Mouse (Mus musculus): Measurements from ENCODE around the gene Jag1.

Gene Jag1

DNA sequence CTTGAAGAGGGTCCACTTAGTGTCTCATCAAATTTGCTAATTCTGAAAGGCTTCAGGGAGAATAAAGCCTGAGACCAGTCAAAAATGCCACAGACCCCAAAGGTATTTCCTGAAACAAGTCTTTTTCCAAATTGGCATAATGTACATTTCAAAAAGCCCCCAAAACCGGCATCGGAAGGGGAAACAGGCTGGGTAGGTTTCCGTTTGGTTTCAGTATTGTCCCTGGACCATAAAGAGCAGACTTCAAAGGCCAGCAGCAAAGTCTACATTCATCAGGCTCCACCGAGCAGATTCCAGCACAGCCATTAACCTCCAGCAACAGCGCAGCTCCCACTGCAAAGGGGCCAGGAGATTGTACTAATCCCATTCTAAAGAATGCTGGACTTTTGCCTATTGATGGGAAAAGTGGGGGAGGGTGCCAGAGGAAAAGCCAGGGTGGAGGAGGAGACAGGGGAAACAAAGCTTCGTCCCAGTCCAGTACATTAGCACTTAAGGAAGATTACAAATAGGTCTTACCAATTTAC lies 17.2 kb downstream of the Jag1 start:
- DNase-seq (ENCODE audit: low spot score): no peak

DNA sequence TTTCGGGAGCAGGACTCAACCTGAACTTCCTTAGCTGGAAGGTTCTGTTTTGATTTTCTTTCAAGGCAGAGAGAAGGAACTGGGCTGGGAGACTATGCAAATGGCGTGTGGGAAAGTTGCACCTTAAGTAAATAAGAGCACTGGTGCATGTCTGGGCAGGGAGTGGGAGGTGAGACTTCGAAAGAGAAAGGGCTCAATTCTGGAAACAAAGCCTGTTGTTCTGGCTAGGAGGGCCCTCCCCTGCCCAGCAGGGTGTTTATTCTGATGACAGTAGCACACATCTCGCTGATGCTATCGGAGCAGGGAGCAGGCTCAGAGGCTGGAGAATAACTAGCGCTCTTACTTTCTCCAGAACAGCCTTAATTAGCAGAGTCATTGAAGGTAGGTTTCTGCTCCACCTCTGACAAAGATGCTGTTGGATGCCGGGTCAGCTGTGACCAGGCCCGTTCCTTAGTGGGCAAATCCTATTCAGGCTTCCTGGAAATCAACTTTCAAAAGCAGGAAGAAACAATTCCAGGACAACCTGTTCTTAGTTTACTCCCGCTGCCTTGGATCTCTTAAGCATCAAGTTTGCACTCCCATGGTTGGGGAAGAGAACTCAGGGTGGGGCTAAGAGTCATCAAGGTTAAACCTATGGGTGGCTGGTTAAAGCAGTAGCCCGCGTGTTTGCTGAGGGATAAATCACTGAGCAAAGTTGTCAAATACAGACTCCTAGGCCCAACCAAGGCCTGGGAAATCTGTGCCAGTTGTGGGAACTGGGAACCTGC lies 18.0 kb downstream of the Jag1 start:
- peak; percentile 63 for DNase-seq (ENCODE audit: low spot score)

- no peak for DNase-seq (ENCODE audit: low spot score)
Observed at GRCm38 (mm10) chr2:137096981-137097460, 19.4 kb downstream of the Jag1 start.

GRCm38 (mm10) chr2:137094301-137094700 lies 22.1 kb downstream of the Jag1 start:
- no peak for DNase-seq (ENCODE audit: low spot score)

GRCm38 (mm10) chr2:137093298-137093630 lies 23.2 kb downstream of the Jag1 start:
- no peak for DNase-seq (ENCODE audit: low spot score)

GRCm38 (mm10) chr2:137092523-137093297 lies 23.7 kb downstream of the Jag1 start:
- no peak for DNase-seq (ENCODE audit: low spot score)

DNA sequence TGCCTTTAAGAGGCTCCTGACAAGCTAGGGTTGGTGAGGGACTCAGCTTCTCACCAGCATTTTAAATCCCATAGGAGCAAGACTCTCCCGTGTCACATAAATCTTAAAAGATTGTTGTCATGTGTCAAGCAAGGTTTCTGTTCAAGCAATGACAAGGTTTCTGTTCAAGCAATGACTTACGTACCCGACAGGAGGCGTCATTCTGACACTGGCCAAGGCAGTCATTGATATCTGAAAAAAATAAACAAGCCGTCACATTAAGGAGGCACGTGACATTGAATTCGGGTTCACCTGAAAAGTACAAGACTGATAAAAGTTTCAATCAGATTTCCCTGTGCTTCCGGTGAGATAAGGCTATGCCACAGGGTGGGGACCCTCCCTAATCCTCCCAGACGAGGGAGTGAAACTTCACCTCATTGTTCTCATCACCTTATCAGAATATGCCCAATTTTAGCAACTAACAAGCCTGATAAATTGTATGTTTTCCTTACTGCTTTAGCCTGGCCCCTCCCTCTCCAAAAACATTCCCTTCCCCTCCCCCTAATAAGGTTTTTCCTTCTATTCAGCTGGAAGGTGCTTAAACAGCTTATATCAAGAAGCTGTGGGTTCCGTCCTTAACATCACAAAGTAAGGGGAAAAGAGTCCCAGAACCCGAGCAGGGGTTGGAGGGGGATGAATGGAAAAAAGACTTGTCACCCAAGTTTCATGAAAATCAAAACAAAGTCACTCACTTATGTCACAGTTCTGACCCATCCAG lies 24.5 kb downstream of the Jag1 start:
- DNase-seq (ENCODE audit: low spot score): no peak

DNA sequence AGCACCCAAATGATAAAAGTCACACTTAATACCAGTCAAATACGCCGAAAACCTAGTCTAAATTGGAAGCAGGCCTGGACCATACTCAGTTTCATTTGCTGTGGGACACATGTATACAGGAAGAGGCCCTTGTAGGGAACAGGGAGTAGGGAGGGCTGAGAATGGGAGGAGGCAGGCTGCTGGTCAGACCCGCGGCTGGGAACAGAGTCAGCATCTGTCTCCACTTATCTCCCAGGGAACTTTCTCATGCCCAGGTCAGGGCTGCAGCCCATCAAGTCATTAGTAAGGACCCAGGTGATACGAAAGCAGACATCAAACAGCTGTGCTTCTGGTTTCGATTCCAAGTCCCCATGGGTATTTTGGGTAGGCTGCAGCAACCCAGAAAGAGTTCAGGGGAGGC lies 28.7 kb downstream of the Jag1 start:
- DNase-seq (ENCODE audit: low spot score): no peak

GRCm38 (mm10) chr2:137086621-137087395 lies 29.6 kb downstream of the Jag1 start:
- no peak for DNase-seq (ENCODE audit: low spot score)

GRCm38 (mm10) chr2:137085257-137085656 lies 31.2 kb downstream of the Jag1 start:
- no peak for DNase-seq (ENCODE audit: low spot score)

GRCm38 (mm10) chr2:137082896-137083620 lies 33.4 kb downstream of the Jag1 start:
- DNase-seq (ENCODE audit: low spot score): no peak

- no peak for DNase-seq (ENCODE audit: low spot score)
Observed at GRCm38 (mm10) chr2:137081001-137081400, 35.4 kb downstream of the Jag1 start.

GRCm38 (mm10) chr2:137080468-137080867 lies 36.0 kb downstream of the Jag1 start:
- no peak for DNase-seq (ENCODE audit: low spot score)

DNA sequence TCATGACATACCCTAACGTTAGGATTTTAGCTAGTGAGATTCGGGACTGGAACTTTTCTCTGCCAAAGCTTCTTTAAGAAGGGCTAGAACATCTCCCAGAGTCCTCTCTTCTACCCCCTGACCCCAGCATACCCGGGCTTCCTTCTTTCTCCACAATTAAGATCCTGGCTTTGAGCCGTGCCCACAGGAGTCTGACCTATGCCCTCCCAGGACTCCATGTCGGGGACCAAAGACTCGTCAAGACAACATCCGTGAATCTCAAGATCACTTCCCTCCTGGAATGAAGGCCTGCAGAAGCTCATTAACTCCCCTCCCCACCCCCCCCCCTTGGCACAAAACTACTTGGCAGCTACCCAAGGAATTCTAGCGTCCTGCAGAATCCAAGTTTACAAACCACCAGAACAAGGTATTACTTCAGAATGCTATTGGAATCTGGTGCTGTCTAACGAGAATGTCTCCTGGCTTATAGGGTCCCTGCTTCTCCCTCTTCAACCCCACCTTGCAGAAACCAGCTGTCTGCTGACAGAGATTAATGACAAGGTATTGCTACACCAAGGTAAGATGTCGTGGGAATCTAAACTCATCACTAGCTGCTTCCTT lies 36.6 kb downstream of the Jag1 start:
- DNase-seq (ENCODE audit: low spot score): no peak

- DNase-seq (ENCODE audit: low spot score): no peak
Observed at GRCm38 (mm10) chr2:137078771-137079170, 37.7 kb downstream of the Jag1 start.

DNA sequence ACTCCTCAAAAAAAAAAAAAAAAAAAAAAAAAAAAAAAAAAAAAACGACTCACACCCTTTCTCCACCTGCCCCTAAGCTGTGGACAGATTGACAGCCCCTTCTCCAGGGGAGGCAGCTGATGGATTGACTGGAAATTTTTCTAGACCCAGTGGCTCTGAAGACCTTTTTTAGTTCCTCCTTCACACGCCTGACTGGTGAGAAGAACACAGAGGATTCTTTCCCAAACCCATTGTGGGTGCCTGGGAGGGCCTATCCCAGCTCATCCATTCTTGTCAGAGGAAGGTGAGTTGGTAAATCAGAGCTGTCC lies 42.2 kb downstream of the Jag1 start:
- DNase-seq (ENCODE audit: low spot score): no peak

- no peak for DNase-seq (ENCODE audit: low spot score)
Observed at GRCm38 (mm10) chr2:137073473-137074312, 42.8 kb downstream of the Jag1 start.

GRCm38 (mm10) chr2:137067479-137068110 lies 48.8 kb downstream of the Jag1 start:
- no peak for DNase-seq (ENCODE audit: low spot score)

GRCm38 (mm10) chr2:137064513-137064912 lies 51.9 kb downstream of the Jag1 start:
- DNase-seq (ENCODE audit: low spot score): no peak
